Mouse (Mus musculus): ENCODE data around the gene Nsl1.

DNA sequence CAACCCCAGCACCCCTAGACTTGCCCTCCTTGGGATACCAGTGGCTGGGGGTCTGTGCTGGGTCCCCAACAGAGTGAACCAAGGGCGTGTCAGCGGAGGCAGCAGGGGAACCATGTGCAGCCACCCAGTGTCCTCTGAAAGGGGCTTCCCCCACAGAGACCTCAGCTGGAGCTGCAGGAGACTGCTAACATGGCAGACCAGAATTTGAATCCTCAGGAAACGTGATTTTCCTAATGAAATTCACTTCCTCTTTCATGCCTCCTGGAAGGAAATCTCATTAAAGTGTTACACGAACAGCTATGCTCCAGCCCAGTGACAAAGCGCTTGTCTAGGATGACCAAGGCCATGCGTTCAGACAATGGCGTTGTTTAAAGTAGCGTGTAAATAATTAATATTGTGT, 24.1 kb downstream of the Nsl1 start:
- TF ChIP-seq ZC3H11A (IDR thresholded peaks at IDR 0.05; ENCODE audit: borderline replicate concordance, low read depth, low read length) (no peak), HCFC1 (IDR thresholded peaks at IDR 0.05; ENCODE audit: borderline replicate concordance, insufficient read depth, low read length) (no peak), CHD2 (IDR thresholded peaks at IDR 0.05; ENCODE audit: low read depth, low read length) (no peak), MAFK (IDR thresholded peaks at IDR 0.05; ENCODE audit: insufficient read depth, low read depth, low read length) (no peak), ZNF384 (IDR thresholded peaks at IDR 0.05; ENCODE audit: low read depth, low read length) (no peak)

All from ES-E14 (cell line).